Mouse (Mus musculus): Measurements from ENCODE around the gene C1qtnf6. TPM values are rescaled to one million over a fixed set of nuclear protein-coding genes. Genes with fewer than 3 reads are reported as not detected.

Gene C1qtnf6
- polyA plus RNA-seq, 1 experiment from 2014 or later, result 41.1 TPM

- Histone ChIP-seq H3K27me3 (ENCODE audit: control insufficient read depth, insufficient read depth, low read length) (peaks cover 2% of the 10 kb centered on the region; the same call in 1 of the 2 replicates), H3K4me1 (ENCODE audit: control insufficient read depth in 2 of 2, insufficient read depth in 2 of 2, low read length in 2 of 2) (peaks cover 26 to 42% of the 10 kb centered on the region in 2 experiments), H3K9ac (ENCODE audit: low read length) (peak overlapping the region; percentile 73), H3K27ac (replicated peaks in 1 of 2; ENCODE audit: control insufficient read depth in 1 of 2, insufficient read depth in 1 of 2, low read depth in 2 of 2, low read length in 2 of 2) (peak overlapping the region; percentile 92 to 94), H3K9me3 (ENCODE audit: control insufficient read depth, low read length) (no peaks in the 10 kb centered on the region), H3K4me2 (ENCODE audit: low read length) (peak overlapping the region; percentile 56), H3K36me3 (ENCODE audit: control insufficient read depth, insufficient read depth, low read length) (no peaks in the 10 kb centered on the region), H3K4me3 (ENCODE audit: control insufficient read depth in 1 of 2, insufficient read depth in 1 of 2, low read depth in 1 of 2, low read length in 2 of 2) (peak overlapping the region; percentile 25 to 36)
- peak; percentile 77 for ATAC-seq (ENCODE audit: insufficient number of reproducible peaks, insufficient read depth, low FRiP score, low read depth)
- under 1% methylated on average over 25 of the region's 25 CpGs for WGBS
Observed at GRCm38 (mm10) chr15:78531901-78532469, 769 bp upstream of the C1qtnf6 start.

DNA sequence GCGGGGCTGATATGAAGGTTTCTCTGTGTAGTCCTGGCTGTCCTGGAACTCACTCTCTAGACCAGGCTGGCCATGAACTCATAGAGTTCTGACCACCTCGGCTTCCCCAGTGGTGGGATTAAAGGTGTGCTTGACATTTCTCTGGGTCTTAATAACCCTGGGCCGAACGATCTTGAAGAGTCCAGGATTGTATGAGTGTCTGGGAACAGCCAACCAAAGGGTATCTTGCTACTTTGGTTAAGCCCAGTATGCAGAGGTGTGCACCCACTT lies 170 bp upstream of the C1qtnf6 start:
- H3K27ac ChIP-seq (replicated peaks in 1 of 2; ENCODE audit: control insufficient read depth in 1 of 2, insufficient read depth in 1 of 2, low read depth in 2 of 2, low read length in 2 of 2), result peak overlapping the region; percentile 92 to 94
- peaks cover 2% of the 10 kb centered on the region; the same call in 1 of the 2 replicates for H3K27me3 ChIP-seq (ENCODE audit: control insufficient read depth, insufficient read depth, low read length)
- ATAC-seq (ENCODE audit: insufficient number of reproducible peaks, insufficient read depth, low FRiP score, low read depth), result no peak
- H3K36me3 ChIP-seq (ENCODE audit: control insufficient read depth, insufficient read depth, low read length), result 0 out of 2 replicates have a peak, but pooled peaks cover 2% of the 10 kb centered on the region
- H3K4me2 ChIP-seq (ENCODE audit: low read length), result peak overlapping the region; percentile 56
- H3K4me3 ChIP-seq (ENCODE audit: control insufficient read depth in 1 of 2, insufficient read depth in 1 of 2, low read depth in 1 of 2, low read length in 2 of 2), result peak overlapping the region in 1 of 2 experiments; percentile 25; a peak in 3 of 4 replicates
- H3K4me1 ChIP-seq (ENCODE audit: control insufficient read depth in 2 of 2, insufficient read depth in 2 of 2, low read length in 2 of 2), result peaks cover 26 to 42% of the 10 kb centered on the region in 2 experiments
- no peaks in the 10 kb centered on the region for H3K9me3 ChIP-seq (ENCODE audit: control insufficient read depth, low read length)
- 67% methylated on average over 4 of the region's 4 CpGs for WGBS
- H3K9ac ChIP-seq (ENCODE audit: low read length), result peak overlapping the region; percentile 73

DNA sequence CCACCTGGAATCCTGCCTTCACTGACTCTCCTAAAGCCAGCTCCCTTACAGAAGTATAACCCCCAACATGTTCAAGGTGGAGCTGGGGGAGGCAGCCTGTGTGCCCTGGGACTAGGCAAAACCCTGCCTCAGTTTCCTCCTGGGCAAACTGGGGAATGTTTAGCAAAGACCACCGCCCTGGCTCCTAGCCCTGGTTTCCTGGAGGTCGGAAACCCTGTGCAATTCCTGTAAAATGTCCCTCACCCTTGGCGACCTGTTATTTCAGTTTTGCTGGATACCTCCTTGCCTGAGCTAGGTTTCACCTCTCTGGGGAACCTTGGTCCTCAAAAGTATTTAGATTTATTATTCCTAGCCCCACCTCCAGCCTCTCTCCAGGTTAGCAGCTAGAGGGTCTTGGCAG lies 1.1 kb downstream of the C1qtnf6 start:
- ATAC-seq (ENCODE audit: insufficient number of reproducible peaks, insufficient read depth, low FRiP score, low read depth), result no peak
- H3K27me3 ChIP-seq (ENCODE audit: control insufficient read depth, insufficient read depth, low read length), result peaks cover 2% of the 10 kb centered on the region; the same call in 1 of the 2 replicates
- no peak overlapping the region for H3K4me3 ChIP-seq (ENCODE audit: control insufficient read depth in 1 of 2, insufficient read depth in 1 of 2, low read depth in 1 of 2, low read length in 2 of 2)
- H3K4me1 ChIP-seq (ENCODE audit: control insufficient read depth in 2 of 2, insufficient read depth in 2 of 2, low read length in 2 of 2), result peaks cover 26 to 42% of the 10 kb centered on the region in 2 experiments
- H3K36me3 ChIP-seq (ENCODE audit: control insufficient read depth, insufficient read depth, low read length), result peaks cover 12% of the 10 kb centered on the region; the same call in 1 of the 2 replicates
- peak overlapping the region; percentile 73 for H3K9ac ChIP-seq (ENCODE audit: low read length)
- 87% methylated on average over 3 of the region's 3 CpGs for WGBS
- H3K9me3 ChIP-seq (ENCODE audit: control insufficient read depth, low read length), result no peaks in the 10 kb centered on the region
- H3K4me2 ChIP-seq (ENCODE audit: low read length), result peak overlapping the region; percentile 71
- peak overlapping the region; percentile 69 to 94 for H3K27ac ChIP-seq (replicated peaks in 1 of 2; ENCODE audit: control insufficient read depth in 1 of 2, insufficient read depth in 1 of 2, low read depth in 2 of 2, low read length in 2 of 2)

DNA sequence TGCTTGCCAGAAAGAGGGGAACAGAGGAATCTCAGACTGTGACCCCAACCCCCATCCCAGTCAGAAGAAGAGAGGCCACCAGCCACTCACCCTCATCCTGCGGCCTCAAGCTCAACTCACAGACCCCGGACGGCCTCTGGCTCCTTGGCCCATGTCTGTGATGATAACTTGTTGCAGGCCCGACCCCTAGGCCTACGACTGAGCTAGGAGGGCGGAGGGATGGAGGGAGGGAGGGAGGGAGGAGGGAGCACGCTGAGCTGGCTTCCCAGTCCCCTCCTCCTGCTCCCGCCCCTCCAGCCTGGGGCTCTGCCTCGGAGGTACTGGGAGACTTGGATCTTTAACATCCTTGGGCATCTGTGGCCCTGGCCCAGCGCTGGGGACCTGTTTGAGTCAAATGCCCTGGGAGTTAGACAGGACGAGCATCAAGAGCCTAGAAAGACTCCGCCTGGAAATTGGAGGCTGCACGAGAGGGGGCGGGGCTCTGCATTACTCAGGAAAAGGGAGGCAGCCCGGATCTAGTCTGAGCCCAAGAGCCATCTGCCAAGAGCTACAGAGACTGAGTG lies 1.7 kb downstream of the C1qtnf6 start:
- Histone ChIP-seq H3K9ac (ENCODE audit: low read length) (peak overlapping the region; percentile 73), H3K4me2 (ENCODE audit: low read length) (peak overlapping the region; percentile 71), H3K27ac (replicated peaks in 1 of 2; ENCODE audit: control insufficient read depth in 1 of 2, insufficient read depth in 1 of 2, low read depth in 2 of 2, low read length in 2 of 2) (peak overlapping the region; percentile 72 to 94), H3K4me3 (ENCODE audit: control insufficient read depth in 1 of 2, insufficient read depth in 1 of 2, low read depth in 1 of 2, low read length in 2 of 2) (peak overlapping the region; percentile 45 to 47), H3K4me1 (ENCODE audit: control insufficient read depth in 2 of 2, insufficient read depth in 2 of 2, low read length in 2 of 2) (peaks cover 26 to 42% of the 10 kb centered on the region in 2 experiments), H3K9me3 (ENCODE audit: control insufficient read depth, low read length) (no peaks in the 10 kb centered on the region), H3K27me3 (ENCODE audit: control insufficient read depth, insufficient read depth, low read length) (no peaks in the 10 kb centered on the region; the same call in 1 of the 2 replicates), H3K36me3 (ENCODE audit: control insufficient read depth, insufficient read depth, low read length) (peaks cover 12% of the 10 kb centered on the region; the same call in 1 of the 2 replicates)
- 4% methylated on average over 15 of the region's 15 CpGs for WGBS
- ATAC-seq (ENCODE audit: insufficient number of reproducible peaks, insufficient read depth, low FRiP score, low read depth), result peak; percentile 54

- no peaks in the 10 kb centered on the region for H3K9me3 ChIP-seq (ENCODE audit: control insufficient read depth, low read length)
- H3K27me3 ChIP-seq (ENCODE audit: control insufficient read depth, insufficient read depth, low read length), result no peaks in the 10 kb centered on the region
- H3K4me2 ChIP-seq (ENCODE audit: low read length), result peak overlapping the region; percentile 71
- 27% methylated on average over 11 of the region's 11 CpGs for WGBS
- H3K27ac ChIP-seq (replicated peaks in 1 of 2; ENCODE audit: control insufficient read depth in 1 of 2, insufficient read depth in 1 of 2, low read depth in 2 of 2, low read length in 2 of 2), result peak overlapping the region; percentile 72 to 94
- H3K4me1 ChIP-seq (ENCODE audit: control insufficient read depth in 2 of 2, insufficient read depth in 2 of 2, low read length in 2 of 2), result peaks cover 26 to 42% of the 10 kb centered on the region in 2 experiments
- H3K36me3 ChIP-seq (ENCODE audit: control insufficient read depth, insufficient read depth, low read length), result peaks cover 12% of the 10 kb centered on the region; the same call in 1 of the 2 replicates
- peak overlapping the region; percentile 73 for H3K9ac ChIP-seq (ENCODE audit: low read length)
- ATAC-seq (ENCODE audit: insufficient number of reproducible peaks, insufficient read depth, low FRiP score, low read depth), result no peak
- peak overlapping the region; percentile 45 to 47 for H3K4me3 ChIP-seq (ENCODE audit: control insufficient read depth in 1 of 2, insufficient read depth in 1 of 2, low read depth in 1 of 2, low read length in 2 of 2)
Observed at GRCm38 (mm10) chr15:78528726-78529411, 2.3 kb downstream of the C1qtnf6 start.

GRCm38 (mm10) chr15:78527973-78528372 lies 3.2 kb downstream of the C1qtnf6 start:
- Histone ChIP-seq H3K4me2 (ENCODE audit: low read length) (peak overlapping the region; percentile 71), H3K27ac (replicated peaks in 1 of 2; ENCODE audit: control insufficient read depth in 1 of 2, insufficient read depth in 1 of 2, low read depth in 2 of 2, low read length in 2 of 2) (peak overlapping the region in 1 of 2 experiments; percentile 94; a peak in 1 of 4 replicates), H3K27me3 (ENCODE audit: control insufficient read depth, insufficient read depth, low read length) (no peaks in the 10 kb centered on the region), H3K9me3 (ENCODE audit: control insufficient read depth, low read length) (no peaks in the 10 kb centered on the region), H3K4me1 (ENCODE audit: control insufficient read depth in 2 of 2, insufficient read depth in 2 of 2, low read length in 2 of 2) (peaks cover 26 to 42% of the 10 kb centered on the region in 2 experiments), H3K9ac (ENCODE audit: low read length) (0 out of 2 replicates have a peak overlapping the region, but pooled peaks have one; percentile 73), H3K36me3 (ENCODE audit: control insufficient read depth, insufficient read depth, low read length) (peaks cover 12% of the 10 kb centered on the region; the same call in 1 of the 2 replicates), H3K4me3 (ENCODE audit: control insufficient read depth in 1 of 2, insufficient read depth in 1 of 2, low read depth in 1 of 2, low read length in 2 of 2) (peak overlapping the region in 1 of 2 experiments; percentile 47; a peak in 1 of 4 replicates)
- WGBS, result 60% methylated on average over 7 of the region's 7 CpGs
- no peak for ATAC-seq (ENCODE audit: insufficient number of reproducible peaks, insufficient read depth, low FRiP score, low read depth)

DNA sequence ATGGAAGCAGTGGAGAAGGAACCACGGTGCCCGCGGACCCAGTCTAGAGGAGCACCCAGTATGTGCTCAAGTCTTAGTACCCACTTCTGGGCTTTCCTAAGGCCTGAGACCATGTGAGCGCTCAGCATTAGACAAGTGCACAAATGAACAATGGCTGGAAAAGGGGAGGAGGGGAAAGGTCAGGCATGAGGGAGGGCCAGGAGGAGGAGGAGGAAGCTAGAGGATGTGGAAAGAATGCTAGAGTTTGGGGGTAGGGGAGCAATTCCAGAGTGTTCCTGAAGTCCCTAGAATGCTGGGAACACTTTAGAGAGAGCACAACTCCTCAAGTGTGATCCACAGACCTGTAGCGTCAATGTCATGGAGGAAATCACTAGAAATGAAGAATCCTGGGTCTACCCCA lies 7.1 kb downstream of the C1qtnf6 start:
- no peaks in the 10 kb centered on the region for H3K27me3 ChIP-seq (ENCODE audit: control insufficient read depth, insufficient read depth, low read length)
- H3K4me2 ChIP-seq (ENCODE audit: low read length), result no peak overlapping the region
- no peak overlapping the region for H3K4me3 ChIP-seq (ENCODE audit: control insufficient read depth in 1 of 2, insufficient read depth in 1 of 2, low read depth in 1 of 2, low read length in 2 of 2)
- no peak overlapping the region for H3K9ac ChIP-seq (ENCODE audit: low read length)
- H3K36me3 ChIP-seq (ENCODE audit: control insufficient read depth, insufficient read depth, low read length), result peaks cover 12% of the 10 kb centered on the region; the same call in 1 of the 2 replicates
- no peaks in the 10 kb centered on the region for H3K9me3 ChIP-seq (ENCODE audit: control insufficient read depth, low read length)
- no peak for ATAC-seq (ENCODE audit: insufficient number of reproducible peaks, insufficient read depth, low FRiP score, low read depth)
- H3K27ac ChIP-seq (replicated peaks in 1 of 2; ENCODE audit: control insufficient read depth in 1 of 2, insufficient read depth in 1 of 2, low read depth in 2 of 2, low read length in 2 of 2), result peak overlapping the region in 1 of 2 experiments; percentile 31; a peak in 1 of 4 replicates
- H3K4me1 ChIP-seq (ENCODE audit: control insufficient read depth in 2 of 2, insufficient read depth in 2 of 2, low read length in 2 of 2), result peaks cover 16 to 19% of the 10 kb centered on the region in 2 experiments
- WGBS, result 80% methylated on average over 5 of the region's 5 CpGs

All from heart, embryonic 14.5 days (tissue).